Mouse (Mus musculus) liver, embryonic 12.5 days (tissue): ENCODE results near the gene Stk33. TPM values are rescaled to one million over a fixed set of nuclear protein-coding genes. Genes with fewer than 3 reads are reported as not detected.

Experiments
- ATAC-seq: fragments of 200-750 bp; cut with Nextera tagmentation; 2 replicates; pipeline ENCODE4 v1.8.0; 2017; ENCODE audit warnings: moderate number of reproducible peaks, mild to moderate bottlenecking, moderate library complexity
- H3K27ac ChIP-seq: fragments of 300-500 bp; sonication (generic); 2 replicates; pipeline ENCODE4 v1.5.1; 2016; ENCODE audit warnings: mild to moderate bottlenecking
- H3K27me3 ChIP-seq: fragments of 300-500 bp; sonication (generic); replicated peaks from 2 replicates; pipeline ENCODE4 v1.6.1; 2016; ENCODE audit warnings: mild to moderate bottlenecking, moderate library complexity
- H3K36me3 ChIP-seq: fragments of 300-500 bp; sonication (generic); 2 replicates; pipeline ENCODE4 v1.6.1; 2016; ENCODE audit warnings: mild to moderate bottlenecking, moderate library complexity
- H3K4me1 ChIP-seq: fragments of 300-500 bp; sonication (generic); 2 replicates; pipeline ENCODE4 v1.6.1; 2016
- H3K4me2 ChIP-seq: fragments of 300-500 bp; sonication (generic); 2 replicates; pipeline ENCODE4 v1.6.1; 2016; ENCODE audit warnings: mild to moderate bottlenecking, moderate library complexity
- H3K4me3 ChIP-seq: fragments of 300-500 bp; sonication (generic); 2 replicates; pipeline ENCODE4 v1.5.1; 2016; ENCODE audit warnings: mild to moderate bottlenecking, moderate library complexity
- H3K9ac ChIP-seq: fragments of 300-500 bp; sonication (generic); 2 replicates; pipeline ENCODE4 v1.6.1; 2016; ENCODE audit warnings: mild to moderate bottlenecking, moderate library complexity
- H3K9me3 ChIP-seq: fragments of 300-500 bp; sonication (generic); replicated peaks from 2 replicates; pipeline ENCODE4 v1.6.1; 2016; ENCODE audit warnings: mild to moderate bottlenecking, moderate library complexity
- WGBS: fragments of 180-500 bp; shearing (Covaris S2); methylation state at CpG from one replicate; pipeline ENCODE4 v1.1.7; 2016; ENCODE audit not compliant: insufficient replicate concordance; 5-methylcytosine and 5-hydroxymethylcytosine counted together
- polyA plus RNA-seq: library from polyadenylated mRNA; unstranded; fragments of >200 nt; fragmentation: Nextera tagmentation; extraction: Ambion mirVana; gene quantifications from 2 replicates; pipeline ENCODE4 v1.2.1, GENCODE M21; 2016

Gene Stk33
- polyA plus RNA-seq, 1 experiment from 2014 or later, result not detected

GRCm38 (mm10) chr7:109234882-109235640, 203.8 kb downstream of the Stk33 start:
- no peak for ATAC-seq
- Histone ChIP-seq H3K36me3 (no peaks in the 10 kb centered on the region), H3K4me1 (no peaks in the 10 kb centered on the region), H3K9ac (no peak overlapping the region), H3K27ac (no peak overlapping the region), H3K9me3 (no peaks in the 10 kb centered on the region), H3K4me2 (no peak overlapping the region), H3K27me3 (no peaks in the 10 kb centered on the region), H3K4me3 (no peak overlapping the region)
- WGBS, result 25% methylated on average over 2 of the region's 2 CpGs

- 41% methylated on average over 5 of the region's 5 CpGs for WGBS
- H3K4me1 ChIP-seq, result no peaks in the 10 kb centered on the region
Measured at GRCm38 (mm10) chr7:109234476-109234875, 204.4 kb downstream of the Stk33 start.

GRCm38 (mm10) chr7:109231881-109232321, 207.0 kb downstream of the Stk33 start:
- Histone ChIP-seq H3K4me2 (no peak overlapping the region), H3K4me1 (no peaks in the 10 kb centered on the region), H3K27ac (no peak overlapping the region), H3K9ac (no peak overlapping the region), H3K36me3 (no peaks in the 10 kb centered on the region), H3K9me3 (no peaks in the 10 kb centered on the region), H3K4me3 (no peak overlapping the region), H3K27me3 (no peaks in the 10 kb centered on the region)
- WGBS, result 68% methylated on average over 11 of the region's 11 CpGs
- ATAC-seq, result no peak

More at GRCm38 (mm10) chr7:109234476-109234875, 204.4 kb downstream of the Stk33 start:
- Histone ChIP-seq H3K27me3 (no peaks in the 10 kb centered on the region), H3K4me3 (no peak overlapping the region), H3K9ac (no peak overlapping the region), H3K36me3 (no peaks in the 10 kb centered on the region), H3K4me2 (no peak overlapping the region), H3K27ac (no peak overlapping the region), H3K9me3 (no peaks in the 10 kb centered on the region)
- ATAC-seq, result no peak

- WGBS, result 74% methylated on average over 5 of the region's 5 CpGs
- H3K9me3 ChIP-seq, result no peaks in the 10 kb centered on the region
- H3K4me3 ChIP-seq, result no peak overlapping the region
- no peak overlapping the region for H3K27ac ChIP-seq
- no peaks in the 10 kb centered on the region for H3K4me1 ChIP-seq
- no peaks in the 10 kb centered on the region for H3K27me3 ChIP-seq
- no peaks in the 10 kb centered on the region for H3K36me3 ChIP-seq
- no peak overlapping the region for H3K4me2 ChIP-seq
- ATAC-seq, result no peak
- H3K9ac ChIP-seq, result no peak overlapping the region
Measured at GRCm38 (mm10) chr7:109231307-109231706, 207.6 kb downstream of the Stk33 start.

- H3K36me3 ChIP-seq, result no peaks in the 10 kb centered on the region
- ATAC-seq, result no peak
Measured at GRCm38 (mm10) chr7:109230806-109231205, 208.1 kb downstream of the Stk33 start.

More at GRCm38 (mm10) chr7:109230806-109231205, 208.1 kb downstream of the Stk33 start:
- WGBS, result 12% methylated on average over 2 of the region's 2 CpGs
- no peak overlapping the region for H3K27ac ChIP-seq
- H3K9me3 ChIP-seq, result no peaks in the 10 kb centered on the region
- no peaks in the 10 kb centered on the region for H3K4me1 ChIP-seq
- H3K4me2 ChIP-seq, result no peak overlapping the region
- H3K4me3 ChIP-seq, result no peak overlapping the region
- no peak overlapping the region for H3K9ac ChIP-seq
- no peaks in the 10 kb centered on the region for H3K27me3 ChIP-seq

Other genes starting within 250 kb of the Stk33 start
- 0.04 TPM in 1 of 2 replicates, not detected in the other for gene Trim66, start 69.1 kb upstream of the Stk33 start, polyA plus RNA-seq
- 122 and 125 TPM in 2 replicates for gene Rpl27a, start 80.1 kb upstream of the Stk33 start, polyA plus RNA-seq